ENCODE assay signal across 19 mouse cellular contexts in the genomic region with DNA sequence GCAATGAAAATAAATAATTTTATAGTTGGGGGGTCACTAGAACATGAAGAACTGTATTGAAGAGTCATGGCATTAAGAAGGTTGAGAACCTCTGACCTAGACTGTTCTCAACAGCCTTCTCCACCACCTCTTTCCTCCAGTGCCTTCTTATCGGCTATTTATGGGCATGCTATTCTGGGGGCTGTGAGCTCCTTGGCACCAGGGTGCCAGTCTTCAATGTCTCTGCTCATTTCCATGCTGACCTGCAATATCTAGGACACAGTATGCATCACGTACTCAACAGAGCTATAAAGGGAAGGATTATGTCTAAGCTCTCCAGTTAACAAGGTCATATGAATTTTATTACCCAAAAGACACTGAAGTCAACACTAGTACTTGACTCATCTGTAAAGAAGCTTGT. TPM values are rescaled to one million over a fixed set of nuclear protein-coding genes. Genes with fewer than 3 reads are reported as not detected.
DNase-seq lines count a peak whose midpoint lies in the region; ATAC-seq and TF ChIP-seq lines count a peak whose summit lies in the region.
"Had no signal": no experiment of that assay in that cellular context is flagged by ENCODE, and none has a peak within 500 bp of the region (broad histone marks: within the 10 kb centered on the region; RNA-seq: fewer than 3 reads in every experiment).

No protein-coding gene starts in this region.

- H3K36me3 ChIP-seq in heart, adult 2 months (ENCODE audit: control insufficient read depth, insufficient read depth, low read length) = no peaks in the 10 kb centered on the region
- no peaks in the 10 kb centered on the region for H3K36me3 ChIP-seq in heart, embryonic 11.5 days (ENCODE audit: control insufficient read depth, insufficient read depth, low read length)
- H3K36me3 ChIP-seq in heart, embryonic 16.5 days (ENCODE audit: control insufficient read depth, insufficient read depth) = no peaks in the 10 kb centered on the region
- H3K36me3 ChIP-seq: embryonic facial prominence, embryonic 12.5 days; forebrain, embryonic 15.5 days; hindbrain, embryonic 13.5 days had no signal

- H3K79me2 ChIP-seq in heart, adult 2 months (replicated peaks; ENCODE audit: control insufficient read depth, insufficient read depth, low read length) = no peaks in the 10 kb centered on the region

- H3K9me3 ChIP-seq in heart, embryonic 11.5 days (replicated peaks; ENCODE audit: control insufficient read depth, low read length) = no peaks in the 10 kb centered on the region
- H3K9me3 ChIP-seq in heart, embryonic 16.5 days (replicated peaks; ENCODE audit: control insufficient read depth, low read length) = peaks cover 4% of the 10 kb centered on the region; the same call in 1 of the 2 replicates
- H3K9me3 ChIP-seq: embryonic facial prominence, embryonic 12.5 days; forebrain, embryonic 15.5 days; hindbrain, embryonic 13.5 days had no signal

- peak; percentile 58 for DNase-seq in gastrocnemius, adult 2 months
- no peak for DNase-seq in gastrocnemius, postnatal 14 days
- peak in 1 of 2 experiments; percentile 42 for DNase-seq in heart, adult 2 months
- DNase-seq in heart, postnatal 36 days = no peak
- DNase-seq in right cerebral cortex, adult 18-20 months = no peak
- DNase-seq: cerebellum, adult 11-12 months; cerebellum, adult 9-10 months; cerebellum, postnatal 25 days; kidney, adult 11 months; kidney, adult 9 months had no signal

- 62% methylated on average over 2 of the region's 2 CpGs for WGBS in heart, adult 2 months
- WGBS in heart, embryonic 11.5 days (ENCODE audit: insufficient replicate concordance) = 70% methylated on average over 2 of the region's 2 CpGs
- WGBS in heart, embryonic 16.5 days = 73% methylated on average over 2 of the region's 2 CpGs

- no peaks in the 10 kb centered on the region for H3K27me3 ChIP-seq in heart, adult 2 months (ENCODE audit: control insufficient read depth, insufficient read depth, low read length)
- H3K27me3 ChIP-seq in heart, embryonic 11.5 days (ENCODE audit: control insufficient read depth, insufficient read depth, low read length) = no peaks in the 10 kb centered on the region
- no peaks in the 10 kb centered on the region for H3K27me3 ChIP-seq in heart, embryonic 16.5 days (ENCODE audit: control insufficient read depth, insufficient read depth, low read length)
- H3K27me3 ChIP-seq: embryonic facial prominence, embryonic 12.5 days; forebrain, embryonic 15.5 days; hindbrain, embryonic 13.5 days had no signal

- H3K4me2 ChIP-seq in heart, embryonic 11.5 days = no peak overlapping the region
- no peak overlapping the region for H3K4me2 ChIP-seq in heart, embryonic 16.5 days (ENCODE audit: low read depth, low read length)
- H3K4me2 ChIP-seq: embryonic facial prominence, embryonic 12.5 days; forebrain, embryonic 15.5 days; hindbrain, embryonic 13.5 days had no signal

- peaks cover 16% of the 10 kb centered on the region for H3K4me1 ChIP-seq in heart, adult 2 months (ENCODE audit: control insufficient read depth, insufficient read depth, low read length)
- H3K4me1 ChIP-seq in heart, embryonic 11.5 days (ENCODE audit: control insufficient read depth, insufficient read depth, low read length) = peaks cover 8% of the 10 kb centered on the region
- H3K4me1 ChIP-seq in heart, embryonic 16.5 days (ENCODE audit: control insufficient read depth, insufficient read depth, low read length) = peaks cover 5% of the 10 kb centered on the region
- H3K4me1 ChIP-seq: embryonic facial prominence, embryonic 12.5 days; forebrain, embryonic 15.5 days; hindbrain, embryonic 13.5 days had no signal

- intact Hi-C loops in gastrocnemius, adult 2 months (cut with DNase I) = no loop called here
- intact Hi-C loops in gastrocnemius, postnatal 14 days (cut with DNase I; ENCODE audit: low total_unique reads) = no loop called here
- intact Hi-C loops in heart, adult 2 months (cut with DNase I) = no loop called here
- intact Hi-C loops in heart, postnatal 36 days (cut with DNase I) = no loop called here

- TF ChIP-seq POLR2A in heart, adult 2 months (IDR thresholded peaks at IDR 0.05; ENCODE audit: insufficient read depth, low read depth, low read length) = no peak

- no peak overlapping the region for H3K4me3 ChIP-seq in gastrocnemius, adult 2 months
- H3K4me3 ChIP-seq in heart, adult 2 months = no peak overlapping the region
- H3K4me3 ChIP-seq in heart, embryonic 11.5 days (ENCODE audit: low read depth, low read length) = no peak overlapping the region
- no peak overlapping the region for H3K4me3 ChIP-seq in heart, embryonic 16.5 days (ENCODE audit: low read length)
- H3K4me3 ChIP-seq: embryonic facial prominence, embryonic 12.5 days; forebrain, embryonic 15.5 days; hindbrain, embryonic 13.5 days had no signal

- peak overlapping the region; percentile 87 for H3K27ac ChIP-seq in gastrocnemius, adult 2 months
- peak overlapping the region; percentile 75 for H3K27ac ChIP-seq in heart, adult 2 months
- H3K27ac ChIP-seq in heart, embryonic 11.5 days (ENCODE audit: low read depth, low read length) = no peak overlapping the region
- peak overlapping the region; percentile 68 for H3K27ac ChIP-seq in heart, embryonic 16.5 days (ENCODE audit: low read length)
- H3K27ac ChIP-seq: embryonic facial prominence, embryonic 12.5 days; forebrain, embryonic 15.5 days; hindbrain, embryonic 13.5 days; hindbrain, postnatal 0 days had no signal

- no peak for ATAC-seq in heart, embryonic 11.5 days (replicated peaks; ENCODE audit: insufficient number of reproducible peaks, low FRiP score, low TSS enrichment)
- ATAC-seq in heart, embryonic 16.5 days (replicated peaks; ENCODE audit: extremely low read depth, insufficient read depth, low FRiP score) = peak; percentile 78
- ATAC-seq: forebrain, embryonic 15.5 days; hindbrain, postnatal 0 days had no signal

- H3K9ac ChIP-seq in heart, adult 2 months (ENCODE audit: low read depth, low read length) = no peak overlapping the region
- H3K9ac ChIP-seq in heart, embryonic 11.5 days (ENCODE audit: low read depth, low read length) = no peak overlapping the region
- H3K9ac ChIP-seq in heart, embryonic 16.5 days (ENCODE audit: low read length) = no peak overlapping the region
- H3K9ac ChIP-seq: embryonic facial prominence, embryonic 12.5 days; forebrain, embryonic 15.5 days; hindbrain, embryonic 13.5 days had no signal

- TF ChIP-seq EP300 in heart, adult 2 months (IDR thresholded peaks at IDR 0.05; ENCODE audit: insufficient read depth, low read depth, low read length) = no peak

- no peak for TF ChIP-seq CTCF in gastrocnemius, adult 2 months (IDR thresholded peaks at IDR 0.05)
- TF ChIP-seq CTCF in heart, adult 2 months (IDR thresholded peaks at IDR 0.05) = no peak

RNA-seq across cellular contexts. Expression of a gene that starts 14.6 kb away (rescaled TPM):
- total RNA-seq in gastrocnemius, adult 2 months (2021) = under 1 TPM; 0.11 to 0.15 TPM
- total RNA-seq in gastrocnemius, postnatal 14 days (2021) = not detected
- under 1 TPM; 0.23 to 0.34 TPM for total RNA-seq in heart, adult 2 months (2021)
- 0.68 and 1.3 TPM in 2 replicates for polyA plus RNA-seq in heart, adult 2 months (2012; rRNA removed)
- polyA plus RNA-seq in heart, embryonic 11.5 days (2014; fragmentation: Nextera tagmentation; extraction: Ambion mirVana) = 0.04 and 0.10 TPM in 2 replicates
- 0.09 and 0.12 TPM in 2 replicates for polyA plus RNA-seq in heart, embryonic 16.5 days (2015; fragmentation: Nextera tagmentation; extraction: Ambion mirVana)
- total RNA-seq in heart, postnatal 36 days (2021) = under 1 TPM; 0.39 to 0.43 TPM
- total RNA-seq: MEL had no signal
- polyA plus RNA-seq: C2C12; forebrain, embryonic 11.5 days had no signal
